Mouse (Mus musculus): ENCODE data around the gene Map1s.

Gene Map1s

GRCm38 (mm10) chr8:70941478-70941877 lies 35.7 kb downstream of the Map1s start:
- peak; percentile 66 for DNase-seq (ENCODE audit: low read depth, low spot score)

GRCm38 (mm10) chr8:70943187-70943586 lies 37.5 kb downstream of the Map1s start:
- DNase-seq (ENCODE audit: low read depth, low spot score): no peak

GRCm38 (mm10) chr8:70949847-70950246 lies 44.1 kb downstream of the Map1s start:
- DNase-seq (ENCODE audit: low read depth, low spot score): peak; percentile 66

GRCm38 (mm10) chr8:70960703-70961472 lies 55.2 kb downstream of the Map1s start:
- DNase-seq (ENCODE audit: low read depth, low spot score): no peak

- DNase-seq (ENCODE audit: low read depth, low spot score): peak; percentile 71
These were observed 58.4 kb downstream of the Map1s start for GRCm38 (mm10) chr8:70964159-70964558.

- DNase-seq (ENCODE audit: low read depth, low spot score): no peak
These were observed 59.1 kb downstream of the Map1s start for GRCm38 (mm10) chr8:70964861-70965260.
